Mouse (Mus musculus) urinary bladder, postnatal 10 days (tissue): Measurements from ENCODE around the gene Ptcd1.
"Not testable (repeated sequence)": the region's sequence is repeated elsewhere in the genome, so short reads cannot be mapped to it uniquely, and the experiment has no call there.

ENCODE experiments used
- DNase-seq: peaks from one replicate; pipeline ENCODE4 v3.0.0; 2022; ENCODE audit warnings: low spot score

Ptcd1 gene

GRCm38 (mm10) chr5:145114071-145114605 lies 52.8 kb downstream of the Ptcd1 start, which contains the start of gene Arpc1b:
Gene Arpc1b (plus strand): TSS chr5:145114215.
- DNase-seq = no peak

- no peak for DNase-seq
These were observed 53.5 kb downstream of the Ptcd1 start for GRCm38 (mm10) chr5:145113416-145113815.

- DNase-seq = no peak
These were observed 54.3 kb downstream of the Ptcd1 start for GRCm38 (mm10) chr5:145112566-145112965.

- no peak for DNase-seq
These were observed 56.5 kb downstream of the Ptcd1 start for GRCm38 (mm10) chr5:145110401-145110800.

- DNase-seq = no peak
These were observed 61.1 kb downstream of the Ptcd1 start for GRCm38 (mm10) chr5:145105694-145106275.

- DNase-seq = no peak
These were observed 62.6 kb downstream of the Ptcd1 start for GRCm38 (mm10) chr5:145104328-145104727.

- DNase-seq = no peak
These were observed 64.2 kb downstream of the Ptcd1 start for GRCm38 (mm10) chr5:145102706-145103105.

GRCm38 (mm10) chr5:145101451-145101850 lies 65.5 kb downstream of the Ptcd1 start:
- not testable (repeated sequence) for DNase-seq

GRCm38 (mm10) chr5:145100960-145101359 lies 65.9 kb downstream of the Ptcd1 start:
- DNase-seq = no peak

- no peak for DNase-seq
These were observed 68.5 kb downstream of the Ptcd1 start for GRCm38 (mm10) chr5:145098340-145098821.
